Mouse (Mus musculus) kidney, postnatal 0 days (tissue): ENCODE results near the gene Prm1. TPM values are rescaled to one million over a fixed set of nuclear protein-coding genes. Genes with fewer than 3 reads are reported as not detected.
"Not testable (repeated sequence)": the region's sequence is repeated elsewhere in the genome, so short reads cannot be mapped to it uniquely, and the experiment has no call there.

Experiments used
- ATAC-seq: fragments of 200-750 bp; cut with Nextera tagmentation; replicated peaks from 2 replicates; pipeline ENCODE4 v1.8.0; 2017; ENCODE audit warnings: low read depth, moderate number of reproducible peaks, moderate TSS enrichment, moderate library complexity; ENCODE audit not compliant: low FRiP score
- DNase-seq: peaks from one replicate; pipeline ENCODE4 v3.0.0-alpha.2; 2016; ENCODE audit warnings: low spot score
- H3K27ac ChIP-seq: fragments of 300-500 bp; sonication (generic); 2 replicates; pipeline ENCODE4 v1.5.1; 2014; ENCODE audit warnings: mild to moderate bottlenecking
- H3K27me3 ChIP-seq: fragments of 300-500 bp; sonication (generic); 2 replicates; pipeline ENCODE4 v1.6.1; 2014; ENCODE audit warnings: low read length, mixed read lengths; ENCODE audit not compliant: insufficient read depth
- H3K36me3 ChIP-seq: fragments of 300-500 bp; sonication (generic); 2 replicates; pipeline ENCODE4 v1.6.1; 2014; ENCODE audit warnings: low read length, mixed read lengths; ENCODE audit not compliant: insufficient read depth
- H3K4me1 ChIP-seq: fragments of 300-500 bp; sonication (generic); replicated peaks from 2 replicates; pipeline ENCODE4 v1.6.1; 2014; ENCODE audit warnings: antibody characterized with exemption, low read length, mixed read lengths; ENCODE audit not compliant: insufficient read depth
- H3K4me2 ChIP-seq: fragments of 300-500 bp; sonication (generic); 2 replicates; pipeline ENCODE4 v1.6.1; 2014; ENCODE audit warnings: mild to moderate bottlenecking, low read length, moderate library complexity, mixed read lengths
- H3K4me3 ChIP-seq: fragments of 300-500 bp; sonication (generic); replicated peaks from 2 replicates; pipeline ENCODE4 v1.5.1; 2014; ENCODE audit warnings: low read depth, low read length
- H3K9ac ChIP-seq: fragments of 300-500 bp; sonication (generic); 2 replicates; pipeline ENCODE4 v1.6.1; 2014; ENCODE audit warnings: low read depth, low read length
- H3K9me3 ChIP-seq: fragments of 300-500 bp; sonication (generic); replicated peaks from 2 replicates; pipeline ENCODE4 v1.6.1; 2016; ENCODE audit warnings: low read length, inconsistent platforms, mixed read lengths
- CTCF ChIP-seq: IDR thresholded peaks from 2 replicates; pipeline ENCODE4 v1.5.1; 2016; ENCODE audit warnings: antibody characterized with exemption, low read depth, mild to moderate bottlenecking, moderate library complexity
- WGBS: fragments of 180-500 bp; shearing (Covaris S2); extraction: QIAGEN DNeasy Blood & Tissue Kit; methylation state at CpG from one replicate; pipeline ENCODE4 v1.1.7; 2014; 5-methylcytosine and 5-hydroxymethylcytosine counted together
- polyA plus RNA-seq: library from polyadenylated mRNA; unstranded; fragments of >200 nt; fragmentation: Nextera tagmentation; extraction: Ambion mirVana; gene quantifications from 2 replicates; pipeline ENCODE4 v1.2.1, GENCODE M21; 2015

Prm1 gene
- polyA plus RNA-seq, 1 experiment from 2014 or later = not detected

GRCm38 (mm10) chr16:10813726-10814125 is 8.1 kb upstream of the Prm1 start:
- no peaks in the 10 kb centered on the region for H3K36me3 ChIP-seq
- TF ChIP-seq CTCF = no peak
- H3K27ac ChIP-seq = no peak overlapping the region
- WGBS = 84% methylated on average over 4 of the region's 4 CpGs
- H3K9me3 ChIP-seq = no peaks in the 10 kb centered on the region
- H3K9ac ChIP-seq = no peak overlapping the region
- ATAC-seq = no peak
- H3K4me2 ChIP-seq = no peak overlapping the region
- H3K4me1 ChIP-seq = no peaks in the 10 kb centered on the region
- no peak overlapping the region for H3K4me3 ChIP-seq
- no peaks in the 10 kb centered on the region for H3K27me3 ChIP-seq
- DNase-seq = no peak

GRCm38 (mm10) chr16:10812865-10813371 is 7.3 kb upstream of the Prm1 start, which contains the start of gene Gm11172:
Gene Gm11172, plus strand, starts transcription at chr16:10812915.
- no peaks in the 10 kb centered on the region for H3K4me1 ChIP-seq
- H3K9ac ChIP-seq = no peak within 1 kb of the TSS
- no peak for DNase-seq
- no peak within 1 kb of the TSS for H3K27ac ChIP-seq
- H3K27me3 ChIP-seq = no peaks in the 10 kb centered on the region
- H3K36me3 ChIP-seq = no peaks in the 10 kb centered on the region
- ATAC-seq = no peak
- no peak within 1 kb of the TSS for H3K4me2 ChIP-seq
- TF ChIP-seq CTCF = no peak
- no peak within 1 kb of the TSS for H3K4me3 ChIP-seq
- 81% methylated on average over 2 of the region's 2 CpGs for WGBS
- H3K9me3 ChIP-seq = no peaks in the 10 kb centered on the region

GRCm38 (mm10) chr16:10810376-10810775 is 4.7 kb upstream of the Prm1 start:
- TF ChIP-seq CTCF = no peak

GRCm38 (mm10) chr16:10802420-10802819 is 3.2 kb downstream of the Prm1 start:
- H3K27ac ChIP-seq, H3K27me3 ChIP-seq, H3K4me1 ChIP-seq, DNase-seq, H3K4me3 ChIP-seq, ATAC-seq, H3K36me3 ChIP-seq, H3K4me2 ChIP-seq, H3K9me3 ChIP-seq, H3K9ac ChIP-seq: not testable (repeated sequence)
- WGBS = 82% methylated on average over 3 of the region's 3 CpGs

More at GRCm38 (mm10) chr16:10810376-10810775, 4.7 kb upstream of the Prm1 start:
- H3K27me3 ChIP-seq = no peaks in the 10 kb centered on the region
- H3K36me3 ChIP-seq = no peaks in the 10 kb centered on the region
- H3K4me3 ChIP-seq = no peak overlapping the region
- no peak for ATAC-seq
- no peak overlapping the region for H3K9ac ChIP-seq
- no peaks in the 10 kb centered on the region for H3K4me1 ChIP-seq
- no peak overlapping the region for H3K27ac ChIP-seq
- no peak overlapping the region for H3K4me2 ChIP-seq
- WGBS = 88% methylated on average over 1 of the region's 1 CpGs
- DNase-seq = no peak
- no peaks in the 10 kb centered on the region for H3K9me3 ChIP-seq

- Histone ChIP-seq H3K9ac (no peak within 1 kb of the TSS), H3K36me3 (no peaks in the 10 kb centered on the region), H3K4me1 (no peaks in the 10 kb centered on the region), H3K4me3 (no peak within 1 kb of the TSS), H3K27ac (no peak within 1 kb of the TSS), H3K9me3 (no peaks in the 10 kb centered on the region), H3K4me2 (no peak within 1 kb of the TSS), H3K27me3 (0 out of 2 replicates have a peak, but pooled peaks cover 3% of the 10 kb centered on the region)
- TF ChIP-seq CTCF = no peak
- ATAC-seq (no peak), DNase-seq (no peak)
- 80% methylated on average over 6 of the region's 6 CpGs for WGBS
Measured at GRCm38 (mm10) chr16:10796034-10796433, 9.6 kb downstream of the Prm1 start, which contains the start of gene Prm2. Gene Prm2, minus strand, starts transcription at chr16:10796134.

GRCm38 (mm10) chr16:10790702-10791101 is 14.9 kb downstream of the Prm1 start, which contains the start of gene Prm3:
Gene Prm3, minus strand, starts transcription at chr16:10790914.
- Histone ChIP-seq H3K9me3 (no peaks in the 10 kb centered on the region), H3K27ac (no peak within 1 kb of the TSS), H3K4me2 (no peak within 1 kb of the TSS), H3K4me1 (peaks cover 15% of the 10 kb centered on the region; the same call in 1 of the 2 replicates), H3K4me3 (no peak within 1 kb of the TSS), H3K27me3 (no peaks in the 10 kb centered on the region), H3K9ac (no peak within 1 kb of the TSS), H3K36me3 (no peaks in the 10 kb centered on the region)
- WGBS = 77% methylated on average over 9 of the region's 9 CpGs
- TF ChIP-seq CTCF = no peak
- no peak for DNase-seq
- no peak for ATAC-seq

- Histone ChIP-seq H3K4me3 (no peak overlapping the region), H3K27me3 (no peaks in the 10 kb centered on the region), H3K27ac (no peak overlapping the region), H3K4me2 (no peak overlapping the region), H3K9ac (no peak overlapping the region), H3K9me3 (no peaks in the 10 kb centered on the region), H3K36me3 (no peaks in the 10 kb centered on the region), H3K4me1 (peaks cover 21% of the 10 kb centered on the region)
- 60% methylated on average over 4 of the region's 4 CpGs for WGBS
- no peak for TF ChIP-seq CTCF
- ATAC-seq (no peak), DNase-seq (no peak)
Measured at GRCm38 (mm10) chr16:10788866-10789265, 16.8 kb downstream of the Prm1 start.
